In genomic region chr3:79930141-79930744, GRCm38 (mm10) we compare ENCODE assay signal across 8 mouse cellular contexts. TPM values are rescaled to one million over a fixed set of nuclear protein-coding genes. Genes with fewer than 3 reads are reported as not detected.
DNase-seq lines count a peak whose midpoint lies in the region; ATAC-seq and TF ChIP-seq lines count a peak whose summit lies in the region.

No protein-coding gene starts in this region.

- 0 out of 2 replicates have a peak, but pooled peaks have one; percentile 11 for ATAC-seq in heart, postnatal 0 days (ENCODE audit: insufficient read depth, low read depth)

- H3K36me3 ChIP-seq in heart, postnatal 0 days (replicated peaks; ENCODE audit: control insufficient read depth, insufficient read depth, low read length) = 0 out of 2 replicates have a peak, but pooled peaks cover 6% of the 10 kb centered on the region

- no peak for TF ChIP-seq EP300 in heart, postnatal 0 days (IDR thresholded peaks at IDR 0.05; ENCODE audit: low read depth)

- no peaks in the 10 kb centered on the region for H3K27me3 ChIP-seq in heart, postnatal 0 days (ENCODE audit: control insufficient read depth, insufficient read depth, low read length)

- peaks cover 50% of the 10 kb centered on the region for H3K4me1 ChIP-seq in heart, postnatal 0 days (ENCODE audit: control insufficient read depth, insufficient read depth)

- TF ChIP-seq CTCF in heart, postnatal 0 days (IDR thresholded peaks at IDR 0.05; ENCODE audit: low read depth) = no peak

- H3K9ac ChIP-seq in heart, postnatal 0 days (replicated peaks; ENCODE audit: low read depth, low read length) = no peak overlapping the region

- WGBS in heart, postnatal 0 days = 45% methylated on average over 7 of the region's 7 CpGs

- intact Hi-C loops in heart, postnatal 25 days (cut with DNase I) = no loop called here

- no peak overlapping the region for H3K4me2 ChIP-seq in heart, postnatal 0 days (ENCODE audit: low read depth, low read length)

- H3K4me3 ChIP-seq in heart, postnatal 0 days (ENCODE audit: low read depth, low read length) = no peak overlapping the region

- no peak for DNase-seq in heart, postnatal 0 days (ENCODE audit: low spot score)
- no peak for DNase-seq in heart, postnatal 25 days (ENCODE audit: low spot score)
- DNase-seq in forelimb bud, embryonic 11.5 days (ENCODE audit: low read depth, low spot score) = peak; percentile 7
- DNase-seq in left cerebral cortex, adult 18-20 months (ENCODE audit: low spot score in 2 of 2) = peak; percentile 10 to 25
- peak; percentile 18 for DNase-seq in retina, embryonic 14.5 days (ENCODE audit: low spot score)
- no peak for DNase-seq in kidney, adult 9 months
- no peak for DNase-seq in liver
- no peak for DNase-seq in urinary bladder, postnatal 36 days (ENCODE audit: low spot score in 2 of 2)

- H3K27ac ChIP-seq in heart, postnatal 0 days (ENCODE audit: low read depth) = peak overlapping the region; percentile 53; the same call in 1 of the 2 replicates

- no peaks in the 10 kb centered on the region for H3K9me3 ChIP-seq in heart, postnatal 0 days (replicated peaks; ENCODE audit: control insufficient read depth, low read length)

RNA-seq across cellular contexts. Expression of gene Fam198b, which starts 45.9 kb away (rescaled TPM):
- 110 and 114 TPM in 2 replicates for total RNA-seq in heart, postnatal 0 days (2014; rRNA removed; ENCODE audit: low replicate concordance)
- 45.7 and 51.9 TPM in 2 replicates for polyA plus RNA-seq in heart, postnatal 0 days (2015; fragmentation: Nextera tagmentation; extraction: Ambion mirVana)
- total RNA-seq in heart, postnatal 25 days (2021) = 10 to 100 TPM; 23.8 to 27.7 TPM
- total RNA-seq in left cerebral cortex, adult 18-20 months (2021) = 1 to 10 TPM; 4.2 to 7.1 TPM

Comparison
In these comparisons a context has a peak if more than half of its experiments do, and no peak if none do; other contexts are left out.
1. DNase-seq: peak in forelimb bud, embryonic 11.5 days (single experiment), left cerebral cortex, adult 18-20 months (2 of 2) and retina, embryonic 14.5 days (single experiment); none in heart, postnatal 0 days (single experiment), heart, postnatal 25 days (single experiment), kidney, adult 9 months (single experiment), liver (single experiment) and urinary bladder, postnatal 36 days (0 of 2).